Mouse (Mus musculus) forebrain, embryonic 14.5 days (tissue): Measurements from ENCODE around the gene Atrn. TPM values are rescaled to one million over a fixed set of nuclear protein-coding genes. Genes with fewer than 3 reads are reported as not detected.

Experiments used
- ATAC-seq: fragments of 200-750 bp; cut with Nextera tagmentation; 2 replicates; pipeline ENCODE4 v1.8.0; 2017; ENCODE audit warnings: mild to moderate bottlenecking, moderate library complexity
- DNase-seq: peaks from one replicate; pipeline ENCODE4 v3.0.0-alpha.2; 2015; ENCODE audit warnings: low spot score
- H3K27ac ChIP-seq: fragments of 300-500 bp; sonication (generic); 2 replicates; pipeline ENCODE4 v1.5.1; 2014; ENCODE audit warnings: low read depth, mild to moderate bottlenecking, control low read depth, low read length, moderate library complexity
- H3K27me3 ChIP-seq: fragments of 300-500 bp; sonication (generic); replicated peaks from 2 replicates; pipeline ENCODE4 v1.6.1; 2014; ENCODE audit warnings: low read length, control low read depth, mixed read lengths; ENCODE audit not compliant: control insufficient read depth, insufficient read depth
- H3K36me3 ChIP-seq: fragments of 300-500 bp; sonication (generic); 2 replicates; pipeline ENCODE4 v1.6.1; 2014; ENCODE audit warnings: low read length, control low read depth; ENCODE audit not compliant: control insufficient read depth, insufficient read depth
- H3K4me1 ChIP-seq: fragments of 300-500 bp; sonication (generic); 2 replicates; pipeline ENCODE4 v1.6.1; 2014; ENCODE audit warnings: antibody characterized with exemption, low read length, control low read depth; ENCODE audit not compliant: control insufficient read depth, insufficient read depth
- H3K4me2 ChIP-seq: fragments of 300-500 bp; sonication (generic); 2 replicates; pipeline ENCODE4 v1.6.1; 2014; ENCODE audit warnings: mild to moderate bottlenecking, control low read depth, low read length
- H3K4me3 ChIP-seq: fragments of 300-500 bp; sonication (generic); 2 replicates; pipeline ENCODE4 v1.5.1; 2014; ENCODE audit warnings: low read depth, low read length, control low read depth
- H3K9ac ChIP-seq: fragments of 300-500 bp; sonication (generic); 2 replicates; pipeline ENCODE4 v1.6.1; 2014; ENCODE audit warnings: mild to moderate bottlenecking, low read length, control low read depth, moderate library complexity
- H3K9me3 ChIP-seq: fragments of 300-500 bp; sonication (generic); replicated peaks from 2 replicates; pipeline ENCODE4 v1.6.1; 2016; ENCODE audit warnings: low read length, control low read depth, mixed read lengths; ENCODE audit not compliant: control insufficient read depth
- WGBS: fragments of 180-500 bp; shearing (Covaris S2); extraction: QIAGEN DNeasy Blood & Tissue Kit; methylation state at CpG from one replicate; pipeline ENCODE4 v1.1.7; 2014; 5-methylcytosine and 5-hydroxymethylcytosine counted together
- polyA plus RNA-seq: library from polyadenylated mRNA; unstranded; fragments of >200 nt; fragmentation: Nextera tagmentation; extraction: Ambion mirVana; gene quantifications from 2 replicates; pipeline ENCODE4 v1.2.1, GENCODE M21; 2014

Atrn gene
- polyA plus RNA-seq, 1 experiment from 2014 or later, result 11.3 TPM

DNA sequence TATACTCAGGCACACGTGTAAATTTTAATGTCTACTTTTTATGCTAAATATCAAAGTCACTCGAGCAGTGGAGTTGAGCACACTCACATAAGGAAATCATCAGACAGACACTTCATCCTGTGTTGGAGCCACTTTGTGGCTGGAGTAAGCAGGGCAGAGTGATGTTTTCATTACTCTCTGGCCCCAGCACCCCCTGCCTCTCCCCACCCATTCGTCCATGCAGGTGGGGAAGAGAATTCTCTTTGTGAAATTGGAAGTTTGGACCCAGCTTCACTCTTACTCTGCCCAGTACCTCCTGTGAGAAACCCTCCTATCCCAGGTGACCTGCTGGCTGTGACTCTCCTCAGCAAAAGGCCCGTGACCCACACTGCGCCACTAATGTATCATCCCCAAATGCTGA lies 132.4 kb downstream of the Atrn start:
- no peak overlapping the region for H3K9ac ChIP-seq
- 83% methylated on average over 5 of the region's 5 CpGs for WGBS
- H3K9me3 ChIP-seq, result no peaks in the 10 kb centered on the region; the same call in 1 of the 2 replicates
- DNase-seq (no peak), ATAC-seq (no peak)
- no peak overlapping the region for H3K4me3 ChIP-seq
- H3K27ac ChIP-seq, result no peak overlapping the region
- H3K36me3 ChIP-seq, result no peaks in the 10 kb centered on the region
- no peaks in the 10 kb centered on the region for H3K4me1 ChIP-seq
- H3K27me3 ChIP-seq, result peaks cover 32% of the 10 kb centered on the region
- H3K4me2 ChIP-seq, result no peak overlapping the region

DNA sequence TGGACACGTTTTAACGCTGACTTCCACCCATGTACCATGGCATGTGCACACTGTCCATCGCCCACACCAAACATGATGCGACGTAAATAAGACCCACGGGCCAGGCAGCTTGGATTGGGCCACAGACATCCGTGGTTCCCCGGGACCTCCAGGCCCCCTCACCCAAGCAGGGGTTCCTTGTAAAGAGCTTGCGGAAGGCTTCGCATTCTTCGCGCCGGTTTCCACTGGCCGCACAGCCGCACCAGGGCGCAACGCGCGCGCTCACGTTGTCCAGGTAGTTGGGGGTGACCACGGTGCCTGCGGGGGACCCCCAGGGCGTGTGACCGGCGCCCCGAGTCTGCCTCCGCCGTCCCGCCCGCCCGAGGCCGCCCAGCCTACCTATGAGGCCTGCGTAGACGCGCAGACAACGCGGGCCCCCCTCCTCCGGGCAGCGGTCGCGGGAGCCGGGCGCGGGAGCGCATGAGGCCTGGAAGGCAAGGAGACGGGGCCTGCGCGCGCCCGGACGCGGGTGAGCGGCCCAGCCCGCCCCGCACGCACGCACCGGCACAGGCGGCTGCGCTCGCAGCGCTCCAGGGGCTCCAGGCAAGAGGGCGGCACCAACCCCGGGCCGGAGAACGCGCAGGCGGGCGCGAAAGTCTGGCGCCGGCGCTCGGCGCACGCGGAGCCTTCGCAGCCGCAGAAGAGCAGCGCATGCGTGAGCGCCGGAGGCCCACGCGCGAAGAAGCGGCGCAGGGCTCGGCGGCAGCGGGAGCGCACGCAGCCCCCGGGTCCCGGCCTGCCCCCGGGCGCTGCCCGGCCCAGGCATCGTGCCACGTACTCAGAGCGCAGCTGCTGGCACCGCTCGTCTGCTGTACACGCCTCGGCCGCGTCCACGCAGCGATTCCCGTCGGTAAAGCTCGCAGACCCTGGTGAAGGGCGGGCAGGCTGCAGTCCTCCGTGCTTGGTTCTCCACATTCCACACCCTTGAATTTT lies 134.8 kb downstream of the Atrn start:
- H3K27me3 ChIP-seq, result peaks cover 32% of the 10 kb centered on the region
- peak overlapping the region; percentile 76 for H3K4me2 ChIP-seq
- no peaks in the 10 kb centered on the region for H3K4me1 ChIP-seq
- 2% methylated on average over 112 of the region's 115 CpGs for WGBS
- peak overlapping the region; percentile 50 for H3K4me3 ChIP-seq
- no peaks in the 10 kb centered on the region for H3K36me3 ChIP-seq
- no peaks in the 10 kb centered on the region for H3K9me3 ChIP-seq
- H3K27ac ChIP-seq, result peak overlapping the region; percentile 44; the same call in 1 of the 2 replicates
- H3K9ac ChIP-seq, result peak overlapping the region; percentile 70
- ATAC-seq, result peak; percentile 89
- DNase-seq, result peak; percentile 65

DNA sequence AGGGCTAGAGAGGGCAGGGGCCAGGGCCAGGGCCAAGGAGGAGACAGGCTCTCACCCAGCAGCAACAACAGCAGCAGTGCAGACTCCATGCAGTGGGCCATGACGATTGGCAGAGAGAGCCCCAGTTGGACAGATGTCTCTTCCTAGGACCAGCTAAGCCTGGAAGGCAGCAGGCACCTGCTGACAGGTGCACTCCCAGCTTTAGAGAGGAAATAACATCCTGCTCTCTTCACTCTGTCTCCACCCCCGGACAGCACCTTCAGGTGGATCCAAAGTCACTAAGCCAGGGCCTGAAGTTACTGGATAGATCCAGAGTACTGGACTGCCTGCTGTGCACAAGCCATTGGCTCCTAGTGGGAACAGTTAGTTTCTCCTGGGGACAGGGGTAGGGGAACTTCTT lies 136.7 kb downstream of the Atrn start, which contains the start of gene Gfra4:
Gene Gfra4 (minus strand): TSS at position 101 of the 400 bp plus-strand sequence.
- no peak within 1 kb of the TSS for H3K27ac ChIP-seq
- 69% methylated on average over 2 of the region's 2 CpGs for WGBS
- H3K9ac ChIP-seq, result no peak within 1 kb of the TSS

DNA sequence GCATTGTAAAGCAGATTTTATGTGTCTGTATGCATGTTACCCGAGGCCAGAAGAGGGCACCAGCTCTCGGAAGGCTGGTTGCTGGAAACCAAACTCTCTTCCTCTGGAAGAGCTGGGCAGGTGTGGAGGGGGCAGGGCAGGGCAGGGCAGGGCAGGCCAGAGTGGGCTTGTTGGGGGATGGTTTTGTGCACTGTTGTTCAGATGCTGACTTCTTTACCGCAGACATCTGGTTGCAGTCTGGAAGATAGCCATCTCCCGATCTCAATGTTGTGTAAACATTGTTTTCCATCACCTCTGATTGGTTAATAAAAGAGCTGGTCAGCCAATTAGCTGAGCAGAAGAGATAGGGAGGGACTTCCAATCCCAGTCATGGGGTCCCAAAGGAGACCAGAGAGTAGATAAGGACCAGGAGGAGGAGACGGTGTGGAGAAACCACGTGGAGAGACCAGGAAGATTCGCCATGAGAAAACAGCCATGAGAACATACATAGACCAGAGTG lies 138.1 kb downstream of the Atrn start:
- H3K4me2 ChIP-seq, result no peak overlapping the region
- H3K27ac ChIP-seq, result no peak overlapping the region
- no peaks in the 10 kb centered on the region for H3K4me1 ChIP-seq
- peaks cover 32% of the 10 kb centered on the region for H3K27me3 ChIP-seq
- no peak overlapping the region for H3K4me3 ChIP-seq
- no peaks in the 10 kb centered on the region for H3K9me3 ChIP-seq
- WGBS, result 13% methylated on average over 7 of the region's 7 CpGs
- no peaks in the 10 kb centered on the region for H3K36me3 ChIP-seq
- no peak overlapping the region for H3K9ac ChIP-seq
- DNase-seq, result no peak
- no peak for ATAC-seq

More for the DNA sequence above, 136.7 kb downstream of the Atrn start, which contains the start of gene Gfra4:
- H3K4me3 ChIP-seq, result peak within 1 kb of the TSS; percentile 50
- H3K4me2 ChIP-seq, result peak within 1 kb of the TSS; percentile 76; the same call in 1 of the 2 replicates
- H3K27me3 ChIP-seq, result peaks cover 32% of the 10 kb centered on the region
- DNase-seq (no peak), ATAC-seq (no peak)
- no peaks in the 10 kb centered on the region for H3K9me3 ChIP-seq
- H3K4me1 ChIP-seq, result no peaks in the 10 kb centered on the region
- H3K36me3 ChIP-seq, result no peaks in the 10 kb centered on the region

DNA sequence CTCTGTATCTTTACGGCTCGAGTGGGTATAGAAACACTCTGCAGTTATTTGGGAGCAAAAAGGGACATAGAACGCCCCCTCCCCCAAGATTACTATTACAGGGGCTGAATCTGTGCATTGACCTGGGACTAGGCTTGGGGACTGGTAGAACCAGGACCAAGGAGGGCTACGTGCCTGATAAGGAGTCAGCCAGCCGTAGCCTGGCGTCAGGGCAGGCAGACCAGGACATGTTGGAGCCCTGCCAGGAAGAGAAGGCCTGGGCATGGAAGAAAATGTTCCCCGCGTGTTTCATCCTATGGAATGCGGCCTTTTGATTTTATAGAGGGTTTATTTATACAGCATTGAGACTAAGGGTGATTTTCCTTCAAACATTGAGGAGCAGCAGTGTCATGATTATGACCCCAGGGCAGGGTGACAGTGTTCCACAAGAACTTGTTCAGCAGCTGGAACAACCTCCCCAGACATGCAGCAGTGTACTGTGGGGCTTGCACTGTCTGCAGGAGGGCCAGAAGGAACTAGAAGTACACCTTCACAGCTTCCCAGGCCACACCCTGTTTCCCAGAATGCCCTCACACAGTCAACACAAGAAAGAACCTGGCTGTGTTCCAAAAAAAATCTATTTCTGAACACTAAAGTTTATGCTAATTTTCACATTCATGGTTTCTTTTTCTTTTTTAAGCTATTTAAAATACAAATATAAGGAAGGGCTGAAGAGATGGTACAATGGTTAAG lies 138.9 kb downstream of the Atrn start:
- DNase-seq, result peak; percentile 12
- Histone ChIP-seq H3K4me1 (no peaks in the 10 kb centered on the region), H3K9me3 (no peaks in the 10 kb centered on the region), H3K27ac (no peak overlapping the region), H3K27me3 (peaks cover 27% of the 10 kb centered on the region), H3K4me2 (no peak overlapping the region), H3K4me3 (no peak overlapping the region), H3K9ac (no peak overlapping the region), H3K36me3 (no peaks in the 10 kb centered on the region)
- no peak for ATAC-seq
- 78% methylated on average over 9 of the region's 9 CpGs for WGBS

DNA sequence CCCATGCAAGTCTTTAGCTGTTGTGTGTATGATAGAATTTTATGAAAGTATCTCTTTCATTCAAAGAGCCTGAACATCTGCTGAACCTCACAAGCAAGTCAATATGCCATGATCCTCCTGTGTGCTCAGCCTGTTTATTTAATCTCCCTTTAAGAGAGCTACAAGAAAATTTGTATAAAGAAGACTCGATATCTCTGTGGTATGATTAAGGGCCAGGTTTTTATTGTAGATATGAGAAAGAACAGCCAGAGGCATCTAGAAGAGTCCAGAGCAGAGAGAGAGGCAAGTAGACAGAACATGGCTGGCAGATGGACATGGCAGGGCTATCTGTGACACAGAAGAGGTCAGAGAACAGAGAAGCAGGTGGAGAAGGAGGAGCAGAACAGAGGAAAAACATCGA lies 139.7 kb downstream of the Atrn start:
- WGBS, result 93% methylated on average over 2 of the region's 2 CpGs
- H3K27me3 ChIP-seq, result peaks cover 19% of the 10 kb centered on the region
- no peaks in the 10 kb centered on the region for H3K36me3 ChIP-seq
- no peak overlapping the region for H3K4me3 ChIP-seq
- H3K4me1 ChIP-seq, result no peaks in the 10 kb centered on the region
- H3K4me2 ChIP-seq, result no peak overlapping the region
- DNase-seq, result no peak
- H3K27ac ChIP-seq, result no peak overlapping the region
- H3K9ac ChIP-seq, result no peak overlapping the region
- ATAC-seq, result no peak
- no peaks in the 10 kb centered on the region for H3K9me3 ChIP-seq

DNA sequence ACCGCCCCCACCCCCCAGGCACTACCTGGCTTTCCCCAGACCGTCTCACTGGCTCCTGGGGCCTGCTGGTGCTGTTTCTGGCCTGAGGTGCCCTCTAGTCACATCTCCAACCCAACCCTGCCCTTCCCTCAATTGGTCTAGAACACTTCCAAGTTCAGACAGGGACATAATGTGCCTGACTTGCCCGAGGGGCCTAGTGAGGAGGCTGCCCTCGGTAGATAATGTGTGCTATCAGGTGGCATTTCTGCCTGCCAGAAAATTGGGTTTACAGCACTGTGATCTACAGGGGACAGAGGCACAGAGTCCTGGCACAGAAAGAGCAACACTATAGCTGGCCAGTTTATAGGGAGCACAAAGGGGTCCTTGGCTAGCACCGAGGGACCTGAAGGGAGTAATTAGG lies 145.7 kb downstream of the Atrn start:
- no peak overlapping the region for H3K4me3 ChIP-seq
- no peak for ATAC-seq
- H3K27me3 ChIP-seq, result peaks cover 40% of the 10 kb centered on the region
- peaks cover 3% of the 10 kb centered on the region; the same call in 1 of the 2 replicates for H3K4me1 ChIP-seq
- no peak overlapping the region for H3K27ac ChIP-seq
- WGBS, result 73% methylated on average over 5 of the region's 5 CpGs
- no peak overlapping the region for H3K9ac ChIP-seq
- H3K9me3 ChIP-seq, result no peaks in the 10 kb centered on the region
- no peaks in the 10 kb centered on the region for H3K36me3 ChIP-seq
- H3K4me2 ChIP-seq, result no peak overlapping the region
- no peak for DNase-seq

DNA sequence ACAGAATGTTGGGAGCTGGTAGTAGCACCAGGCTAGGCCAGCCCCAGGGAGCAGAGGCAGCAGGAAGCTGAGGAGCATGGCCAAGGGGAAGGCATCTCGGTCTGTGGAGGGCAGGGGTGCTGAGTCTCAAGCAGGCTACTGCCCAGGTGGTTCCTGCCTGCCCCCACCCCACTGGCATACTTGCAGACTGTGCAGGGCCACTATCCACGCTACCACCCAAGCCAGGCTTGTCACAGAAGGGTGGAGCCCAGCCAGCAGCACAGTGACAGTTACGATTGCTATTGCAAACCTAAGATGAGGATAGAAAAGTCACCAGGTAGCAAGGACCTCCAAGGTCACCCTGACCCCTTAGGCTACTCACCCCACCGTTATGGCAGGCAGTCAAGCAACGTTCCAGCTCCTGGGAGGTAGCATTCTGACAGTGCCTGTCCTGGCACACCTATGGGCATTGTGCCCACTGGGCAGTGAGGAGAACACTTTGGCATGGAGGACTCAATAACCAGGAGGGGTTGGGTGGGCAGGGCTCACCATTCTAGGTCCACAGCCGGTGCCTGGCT lies 146.6 kb downstream of the Atrn start:
- ATAC-seq (no peak), DNase-seq (no peak)
- Histone ChIP-seq H3K4me2 (no peak overlapping the region), H3K27me3 (peaks cover 40% of the 10 kb centered on the region), H3K4me3 (no peak overlapping the region), H3K9ac (no peak overlapping the region), H3K9me3 (no peaks in the 10 kb centered on the region), H3K36me3 (no peaks in the 10 kb centered on the region), H3K4me1 (peaks cover 3% of the 10 kb centered on the region; the same call in 1 of the 2 replicates), H3K27ac (no peak overlapping the region)
- 73% methylated on average over 6 of the region's 6 CpGs for WGBS
